Mouse (Mus musculus) liver, embryonic 11.5 days (tissue): ENCODE measurements around the gene Celsr1. TPM values are rescaled to one million over a fixed set of nuclear protein-coding genes. Genes with fewer than 3 reads are reported as not detected.
A peak's percentile ranks its signal among the peaks of the same experiment; 100 is the strongest.

Experiments used
- ATAC-seq: fragments of 200-750 bp; cut with Nextera tagmentation; replicated peaks from 2 replicates; pipeline ENCODE4 v1.8.0; 2017; ENCODE audit warnings: moderate number of reproducible peaks, mild to moderate bottlenecking, moderate TSS enrichment, moderate library complexity; ENCODE audit not compliant: low FRiP score
- DNase-seq: peaks from one replicate; pipeline ENCODE4 v3.0.0-alpha.2; 2017; ENCODE audit warnings: low spot score
- H3K27ac ChIP-seq: fragments of 300-500 bp; sonication (generic); 2 replicates; pipeline ENCODE4 v1.5.1; 2014; ENCODE audit warnings: mild to moderate bottlenecking, low read depth, low read length, control low read depth
- H3K27me3 ChIP-seq: fragments of 300-500 bp; sonication (generic); replicated peaks from 2 replicates; pipeline ENCODE4 v1.6.1; 2014; ENCODE audit warnings: low read length, mixed read lengths; ENCODE audit not compliant: control insufficient read depth, insufficient read depth
- H3K36me3 ChIP-seq: fragments of 300-500 bp; sonication (generic); 2 replicates; pipeline ENCODE4 v1.6.1; 2014; ENCODE audit warnings: mild to moderate bottlenecking, low read length, moderate library complexity, mixed read lengths; ENCODE audit not compliant: control insufficient read depth, insufficient read depth
- H3K4me1 ChIP-seq: fragments of 300-500 bp; sonication (generic); replicated peaks from 2 replicates; pipeline ENCODE4 v1.6.1; 2014; ENCODE audit warnings: low read length, mixed read lengths; ENCODE audit not compliant: control insufficient read depth, insufficient read depth
- H3K4me2 ChIP-seq: fragments of 300-500 bp; sonication (generic); 2 replicates; pipeline ENCODE4 v1.6.1; 2014; ENCODE audit warnings: mild to moderate bottlenecking, control low read depth, moderate library complexity
- H3K4me3 ChIP-seq: fragments of 300-500 bp; sonication (generic); 2 replicates; pipeline ENCODE4 v1.5.1; 2014; ENCODE audit warnings: low read depth, low read length, control low read depth
- H3K9ac ChIP-seq: fragments of 300-500 bp; sonication (generic); 2 replicates; pipeline ENCODE4 v1.6.1; 2014; ENCODE audit warnings: low read depth, low read length, control low read depth
- H3K9me3 ChIP-seq: fragments of 300-500 bp; sonication (generic); 2 replicates; pipeline ENCODE4 v1.6.1; 2016; ENCODE audit warnings: low read length, inconsistent platforms, mixed read lengths; ENCODE audit not compliant: control insufficient read depth
- WGBS: fragments of 180-500 bp; shearing (Covaris S2); extraction: QIAGEN DNeasy Blood & Tissue Kit; methylation state at CpG from one replicate; pipeline ENCODE4 v1.1.7; 2014; 5-methylcytosine and 5-hydroxymethylcytosine counted together
- polyA plus RNA-seq: library from polyadenylated mRNA; unstranded; fragments of >200 nt; fragmentation: Nextera tagmentation; extraction: Ambion mirVana; gene quantifications from 2 replicates; pipeline ENCODE4 v1.2.1, GENCODE M21; 2014

Gene Celsr1
- polyA plus RNA-seq, 1 experiment from 2014 or later, result 1.4 TPM

GRCm38 (mm10) chr15:86018753-86019512 lies 14.6 kb downstream of the Celsr1 start:
- peaks cover 14% of the 10 kb centered on the region for H3K27me3 ChIP-seq
- H3K36me3 ChIP-seq, result no peaks in the 10 kb centered on the region
- DNase-seq (no peak), ATAC-seq (no peak)
- H3K9ac ChIP-seq, result no peak overlapping the region
- WGBS, result 84% methylated on average over 5 of the region's 5 CpGs
- peaks cover 15% of the 10 kb centered on the region for H3K4me1 ChIP-seq
- H3K27ac ChIP-seq, result no peak overlapping the region
- peaks cover 4% of the 10 kb centered on the region; the same call in 1 of the 2 replicates for H3K9me3 ChIP-seq
- no peak overlapping the region for H3K4me3 ChIP-seq
- no peak overlapping the region for H3K4me2 ChIP-seq

- Histone ChIP-seq H3K36me3 (no peaks in the 10 kb centered on the region), H3K27me3 (0 out of 2 replicates have a peak, but pooled peaks cover 2% of the 10 kb centered on the region), H3K4me1 (peaks cover 17% of the 10 kb centered on the region), H3K27ac (no peak overlapping the region), H3K4me3 (no peak overlapping the region), H3K9me3 (peaks cover 4% of the 10 kb centered on the region; the same call in 1 of the 2 replicates), H3K4me2 (no peak overlapping the region), H3K9ac (no peak overlapping the region)
- DNase-seq (no peak), ATAC-seq (no peak)
- 88% methylated on average over 6 of the region's 6 CpGs for WGBS
Observed at GRCm38 (mm10) chr15:86017336-86017735, 16.2 kb downstream of the Celsr1 start.

GRCm38 (mm10) chr15:86015860-86016541 lies 17.6 kb downstream of the Celsr1 start:
- H3K27ac ChIP-seq, result no peak overlapping the region
- no peak overlapping the region for H3K9ac ChIP-seq
- H3K9me3 ChIP-seq, result peaks cover 4% of the 10 kb centered on the region; the same call in 1 of the 2 replicates
- H3K36me3 ChIP-seq, result no peaks in the 10 kb centered on the region
- WGBS, result 38% methylated on average over 13 of the region's 13 CpGs
- no peak for DNase-seq
- H3K27me3 ChIP-seq, result 0 out of 2 replicates have a peak, but pooled peaks cover 2% of the 10 kb centered on the region
- peaks cover 12% of the 10 kb centered on the region for H3K4me1 ChIP-seq
- ATAC-seq, result peak; percentile 65
- no peak overlapping the region for H3K4me3 ChIP-seq
- H3K4me2 ChIP-seq, result peak overlapping the region; percentile 29; the same call in 1 of the 2 replicates

GRCm38 (mm10) chr15:86015026-86015425 lies 18.6 kb downstream of the Celsr1 start:
- no peak overlapping the region for H3K4me2 ChIP-seq
- ATAC-seq (no peak), DNase-seq (no peak)
- peaks cover 4% of the 10 kb centered on the region; the same call in 1 of the 2 replicates for H3K9me3 ChIP-seq
- no peaks in the 10 kb centered on the region for H3K36me3 ChIP-seq
- H3K4me3 ChIP-seq, result no peak overlapping the region
- no peak overlapping the region for H3K27ac ChIP-seq
- H3K27me3 ChIP-seq, result 0 out of 2 replicates have a peak, but pooled peaks cover 2% of the 10 kb centered on the region
- 82% methylated on average over 7 of the region's 7 CpGs for WGBS
- H3K4me1 ChIP-seq, result peaks cover 12% of the 10 kb centered on the region
- no peak overlapping the region for H3K9ac ChIP-seq

- Histone ChIP-seq H3K27ac (no peak overlapping the region), H3K36me3 (no peaks in the 10 kb centered on the region), H3K9ac (no peak overlapping the region), H3K4me3 (no peak overlapping the region), H3K4me1 (peaks cover 12% of the 10 kb centered on the region), H3K27me3 (0 out of 2 replicates have a peak, but pooled peaks cover 2% of the 10 kb centered on the region), H3K4me2 (no peak overlapping the region), H3K9me3 (peaks cover under 1% of the 10 kb centered on the region; the same call in 1 of the 2 replicates)
- no peak for DNase-seq
- ATAC-seq, result no peak
- 57% methylated on average over 10 of the region's 10 CpGs for WGBS
Observed at GRCm38 (mm10) chr15:86013656-86014055, 19.9 kb downstream of the Celsr1 start.

- WGBS, result 65% methylated on average over 2 of the region's 2 CpGs
- H3K27me3 ChIP-seq, result 0 out of 2 replicates have a peak, but pooled peaks cover 2% of the 10 kb centered on the region
- H3K9ac ChIP-seq, result no peak overlapping the region
- H3K4me1 ChIP-seq, result peaks cover 12% of the 10 kb centered on the region
- H3K4me3 ChIP-seq, result no peak overlapping the region
- no peak for ATAC-seq
- H3K9me3 ChIP-seq, result no peaks in the 10 kb centered on the region
- no peaks in the 10 kb centered on the region for H3K36me3 ChIP-seq
- no peak overlapping the region for H3K4me2 ChIP-seq
- H3K27ac ChIP-seq, result no peak overlapping the region
- no peak for DNase-seq
Observed at GRCm38 (mm10) chr15:86013130-86013529, 20.4 kb downstream of the Celsr1 start.

GRCm38 (mm10) chr15:86007690-86008121 lies 25.9 kb downstream of the Celsr1 start:
- Histone ChIP-seq H3K9ac (no peak overlapping the region), H3K4me2 (no peak overlapping the region), H3K36me3 (no peaks in the 10 kb centered on the region), H3K9me3 (no peaks in the 10 kb centered on the region), H3K4me1 (no peaks in the 10 kb centered on the region), H3K27me3 (no peaks in the 10 kb centered on the region), H3K4me3 (no peak overlapping the region), H3K27ac (no peak overlapping the region)
- DNase-seq (no peak), ATAC-seq (no peak)
- WGBS, result 19% methylated on average over 6 of the region's 6 CpGs

- H3K27ac ChIP-seq, result no peak overlapping the region
- H3K27me3 ChIP-seq, result no peaks in the 10 kb centered on the region
- no peaks in the 10 kb centered on the region for H3K9me3 ChIP-seq
- 37% methylated on average over 11 of the region's 11 CpGs for WGBS
- ATAC-seq, result no peak
- H3K4me1 ChIP-seq, result no peaks in the 10 kb centered on the region
- no peak for DNase-seq
- H3K36me3 ChIP-seq, result no peaks in the 10 kb centered on the region
- no peak overlapping the region for H3K4me2 ChIP-seq
- H3K9ac ChIP-seq, result no peak overlapping the region
- H3K4me3 ChIP-seq, result no peak overlapping the region
Observed at GRCm38 (mm10) chr15:86005691-86006525, 27.7 kb downstream of the Celsr1 start.
